Mouse (Mus musculus) liver, postnatal 0 days (tissue): ENCODE measurements around the gene Slc25a48. TPM values are rescaled to one million over a fixed set of nuclear protein-coding genes. Genes with fewer than 3 reads are reported as not detected.

Source experiments
- ATAC-seq: fragments of 200-750 bp; cut with Nextera tagmentation; 2 replicates; pipeline ENCODE4 v1.8.0; 2017; ENCODE audit warnings: mild to moderate bottlenecking, moderate library complexity
- DNase-seq: peaks from one replicate; pipeline ENCODE4 v3.0.0-alpha.2; 2016
- H3K27ac ChIP-seq: fragments of 300-500 bp; sonication (generic); 2 replicates; pipeline ENCODE4 v1.5.1; 2014; ENCODE audit warnings: antibody characterized with exemption, moderate library complexity, mild to moderate bottlenecking, low read depth
- H3K27me3 ChIP-seq: fragments of 300-500 bp; sonication (generic); 2 replicates; pipeline ENCODE4 v1.6.1; 2014; ENCODE audit warnings: low read length, control low read depth, mixed read lengths; ENCODE audit not compliant: insufficient read depth
- H3K36me3 ChIP-seq: fragments of 300-500 bp; sonication (generic); replicated peaks from 2 replicates; pipeline ENCODE4 v1.6.1; 2014; ENCODE audit warnings: mild to moderate bottlenecking, control low read depth, low read length, moderate library complexity, mixed read lengths; ENCODE audit not compliant: insufficient read depth
- H3K4me1 ChIP-seq: fragments of 300-500 bp; sonication (generic); 2 replicates; pipeline ENCODE4 v1.6.1; 2014; ENCODE audit warnings: antibody characterized with exemption, mild to moderate bottlenecking, control low read depth; ENCODE audit not compliant: insufficient read depth
- H3K4me2 ChIP-seq: fragments of 300-500 bp; sonication (generic); 2 replicates; pipeline ENCODE4 v1.6.1; 2014; ENCODE audit warnings: low read depth, mild to moderate bottlenecking, low read length, moderate library complexity, mixed read lengths
- H3K4me3 ChIP-seq: fragments of 300-500 bp; sonication (generic); 2 replicates; pipeline ENCODE4 v1.5.1; 2014; ENCODE audit warnings: low read depth, low read length
- H3K9ac ChIP-seq: fragments of 300-500 bp; sonication (generic); replicated peaks from 2 replicates; pipeline ENCODE4 v1.6.1; 2014; ENCODE audit warnings: mild to moderate bottlenecking, moderate library complexity
- H3K9me3 ChIP-seq: fragments of 300-500 bp; sonication (generic); 2 replicates; pipeline ENCODE4 v1.6.1; 2016; ENCODE audit warnings: mild to moderate bottlenecking, control low read depth, low read length, mixed read lengths
- CTCF ChIP-seq: sonication (generic); IDR thresholded peaks from 2 replicates; pipeline ENCODE4 v1.5.1; 2016; ENCODE audit warnings: antibody characterized with exemption, low read depth
- EP300 ChIP-seq: IDR thresholded peaks from 2 replicates; pipeline ENCODE4 v1.6.1; 2016; ENCODE audit warnings: antibody characterized with exemption, low read depth, mild to moderate bottlenecking
- whole genome bisulfite sequencing: fragments of 180-500 bp; shearing (Covaris S2); extraction: QIAGEN DNeasy Blood & Tissue Kit; methylation state at CpG from one replicate; pipeline ENCODE4 v1.1.7; 2014; ENCODE audit not compliant: insufficient replicate concordance; 5-methylcytosine and 5-hydroxymethylcytosine counted together
- polyA plus RNA-seq: library from polyadenylated mRNA; unstranded; fragments of >200 nt; fragmentation: Nextera tagmentation; extraction: Ambion mirVana; gene quantifications from 2 replicates; pipeline ENCODE4 v1.2.1, GENCODE M21; 2015

Slc25a48 gene
- polyA plus RNA-seq, 1 experiment from 2014 or later = 1.5 TPM

DNA sequence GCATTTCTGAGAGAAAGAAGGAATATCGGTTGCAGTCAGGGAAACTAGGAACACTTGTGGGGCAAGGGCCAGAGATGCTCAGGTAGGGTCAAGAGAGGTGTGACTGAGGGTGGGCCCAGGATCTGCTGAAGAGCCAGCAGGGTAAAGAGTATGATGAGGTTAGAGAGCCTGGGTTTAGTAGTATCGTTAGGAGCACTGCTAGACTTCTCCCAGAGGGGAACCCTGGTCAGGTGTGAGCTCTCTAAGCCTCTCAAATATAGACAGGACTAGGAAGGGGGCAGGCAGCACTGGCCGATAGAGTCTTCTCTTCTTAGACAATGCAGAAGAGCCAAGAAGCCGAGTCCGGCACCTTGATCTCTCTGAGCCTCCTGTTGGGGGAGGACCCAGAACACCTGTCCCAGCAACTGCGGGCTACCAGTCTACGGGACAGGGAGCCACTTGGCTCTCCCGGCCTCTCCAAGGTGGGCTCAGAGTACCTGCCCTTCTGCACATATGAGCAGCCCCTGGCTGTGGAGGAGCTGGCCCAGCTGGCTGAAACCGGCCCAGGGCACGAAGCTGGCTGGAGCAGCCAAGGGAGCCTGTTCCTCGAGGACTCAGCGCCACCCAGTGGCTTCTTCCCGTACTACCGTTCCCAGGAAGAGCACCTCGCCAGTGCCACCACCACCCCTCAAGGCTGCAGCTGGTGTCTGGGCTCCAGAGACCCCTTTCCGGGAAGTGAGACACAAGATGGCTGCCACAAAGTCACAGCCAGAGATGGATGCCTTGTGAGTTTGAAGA, 9.2 kb upstream of the Slc25a48 start:
- ATAC-seq (peak; percentile 64), DNase-seq (peak; percentile 80)
- TF ChIP-seq EP300 (no peak), CTCF (peak; percentile 80)
- Histone ChIP-seq H3K36me3 (no peaks in the 10 kb centered on the region), H3K27me3 (0 out of 2 replicates have a peak, but pooled peaks cover 8% of the 10 kb centered on the region), H3K4me3 (no peak overlapping the region), H3K4me2 (no peak overlapping the region), H3K9me3 (no peaks in the 10 kb centered on the region), H3K4me1 (no peaks in the 10 kb centered on the region), H3K9ac (no peak overlapping the region), H3K27ac (no peak overlapping the region)
- WGBS = 30% methylated on average over 15 of the region's 16 CpGs

DNA sequence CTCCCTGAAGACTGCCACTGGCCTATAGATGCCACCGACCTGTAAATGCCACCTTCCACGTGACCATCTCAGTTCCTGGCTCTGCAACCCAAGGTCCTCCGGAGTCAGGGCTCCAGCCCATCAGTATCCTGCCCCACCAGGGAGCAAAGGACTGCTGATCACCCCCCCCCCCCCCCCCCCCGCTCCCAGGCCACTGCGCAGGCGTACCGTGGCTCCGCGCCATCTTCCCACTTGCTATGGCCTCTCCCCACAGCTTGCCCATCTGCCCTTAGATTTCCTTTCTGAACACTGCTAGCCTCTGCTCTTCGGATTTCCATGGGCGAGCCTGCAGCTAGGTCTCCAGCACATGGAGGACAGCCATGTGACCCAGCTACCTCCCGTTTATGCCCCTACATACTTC, 5.7 kb upstream of the Slc25a48 start:
- Histone ChIP-seq H3K9ac (no peak overlapping the region), H3K4me3 (no peak overlapping the region), H3K4me1 (no peaks in the 10 kb centered on the region; the same call in 1 of the 2 replicates), H3K4me2 (no peak overlapping the region), H3K36me3 (no peaks in the 10 kb centered on the region), H3K27ac (no peak overlapping the region), H3K27me3 (0 out of 2 replicates have a peak, but pooled peaks cover 6% of the 10 kb centered on the region), H3K9me3 (no peaks in the 10 kb centered on the region)
- WGBS = 85% methylated on average over 12 of the region's 12 CpGs
- TF ChIP-seq EP300 (no peak), CTCF (no peak)
- DNase-seq (no peak), ATAC-seq (no peak)

DNA sequence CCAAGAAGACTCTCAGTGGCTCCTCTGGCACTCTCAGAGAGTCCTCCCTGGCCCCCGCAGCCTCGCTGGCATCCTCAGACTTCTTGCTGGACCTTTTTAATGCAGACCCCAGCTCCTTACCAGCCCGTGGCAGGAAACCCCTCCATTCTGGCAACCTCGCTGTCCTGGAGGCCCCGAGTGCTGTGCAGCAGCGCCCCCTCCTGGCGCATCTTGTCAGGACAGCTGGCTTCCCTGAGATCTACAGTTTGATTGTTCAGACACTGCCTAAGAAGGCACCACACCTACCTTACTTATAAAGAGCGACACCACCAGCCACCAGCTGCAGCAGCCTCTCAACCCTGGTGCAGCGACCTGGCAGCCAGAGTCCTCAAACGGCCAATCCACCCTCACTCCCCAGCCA, 4.7 kb upstream of the Slc25a48 start:
- ATAC-seq (no peak), DNase-seq (peak; percentile 74)
- Histone ChIP-seq H3K4me1 (no peaks in the 10 kb centered on the region; the same call in none of the 2 replicates), H3K9ac (no peak overlapping the region), H3K4me2 (no peak overlapping the region), H3K9me3 (no peaks in the 10 kb centered on the region), H3K4me3 (no peak overlapping the region), H3K36me3 (no peaks in the 10 kb centered on the region), H3K27me3 (peaks cover 11% of the 10 kb centered on the region; the same call in 1 of the 2 replicates), H3K27ac (no peak overlapping the region)
- 16% methylated on average over 10 of the region's 10 CpGs for WGBS
- TF ChIP-seq EP300 (no peak), CTCF (peak; percentile 73)

DNA sequence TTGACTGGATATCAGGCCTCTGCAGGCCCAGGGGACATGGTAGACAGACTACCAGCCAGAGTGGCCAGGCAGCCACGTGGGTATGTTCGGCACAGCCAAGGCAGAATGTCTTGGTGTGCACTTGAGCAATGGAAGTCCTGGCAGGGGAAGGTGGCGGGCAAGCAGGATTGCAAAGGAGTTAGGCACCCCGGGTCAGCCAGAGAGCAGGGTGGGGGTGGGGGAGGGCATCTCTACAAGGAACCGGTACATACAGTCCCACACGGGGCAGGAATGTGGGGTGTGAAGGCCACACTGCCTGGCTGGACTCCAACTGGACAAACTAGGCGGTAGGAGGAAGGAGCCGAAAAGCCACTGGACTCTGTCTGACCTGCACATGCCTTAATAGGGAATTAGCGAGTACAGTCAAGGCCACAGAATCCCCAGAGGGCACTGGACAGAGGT, 3.8 kb upstream of the Slc25a48 start:
- peak; percentile 9; the same call in 1 of the 2 replicates for ATAC-seq
- Histone ChIP-seq H3K4me3 (no peak overlapping the region), H3K27me3 (peaks cover 11% of the 10 kb centered on the region; the same call in 1 of the 2 replicates), H3K27ac (no peak overlapping the region), H3K9me3 (no peaks in the 10 kb centered on the region), H3K4me2 (no peak overlapping the region), H3K9ac (no peak overlapping the region), H3K4me1 (no peaks in the 10 kb centered on the region; the same call in none of the 2 replicates), H3K36me3 (no peaks in the 10 kb centered on the region)
- 61% methylated on average over 9 of the region's 9 CpGs for WGBS
- TF ChIP-seq EP300 = no peak
- no peak for TF ChIP-seq CTCF
- DNase-seq = peak; percentile 52

DNA sequence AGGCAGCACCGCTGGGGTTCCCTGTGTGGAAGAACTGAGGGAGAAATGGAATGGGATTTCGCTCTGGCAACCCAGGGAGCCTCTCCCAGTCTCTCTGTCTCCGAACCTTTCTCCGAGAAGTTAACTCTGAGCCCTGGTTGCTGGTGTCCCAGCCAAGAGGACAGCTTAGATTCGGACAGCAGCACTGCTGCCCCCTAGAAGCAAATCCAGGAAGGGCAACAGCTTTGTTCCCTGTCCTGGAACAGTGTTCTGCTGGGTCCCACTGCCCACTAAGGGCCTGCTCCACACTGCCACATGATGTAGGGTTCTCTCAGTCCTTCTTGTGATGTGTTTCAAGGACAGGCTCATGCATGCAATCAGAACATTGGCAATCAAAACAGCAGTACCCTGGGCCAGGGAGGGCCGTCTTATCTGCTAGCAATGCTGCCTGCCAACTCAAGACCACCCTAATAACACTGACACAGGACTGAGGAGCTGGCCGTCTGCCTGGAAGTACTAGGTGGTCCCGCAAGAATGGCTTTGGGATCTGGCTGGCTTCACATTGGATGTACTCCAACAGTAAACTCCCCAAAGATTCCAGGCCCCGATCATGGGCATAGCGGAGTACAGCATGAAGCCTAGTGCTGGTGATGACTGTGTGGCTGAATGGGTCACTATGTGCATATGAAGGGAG, 2.4 kb upstream of the Slc25a48 start:
- Histone ChIP-seq H3K9me3 (peaks cover under 1% of the 10 kb centered on the region; the same call in 1 of the 2 replicates), H3K4me1 (no peaks in the 10 kb centered on the region; the same call in none of the 2 replicates), H3K4me2 (no peak overlapping the region), H3K27me3 (peaks cover 11% of the 10 kb centered on the region; the same call in 1 of the 2 replicates), H3K27ac (no peak overlapping the region), H3K36me3 (no peaks in the 10 kb centered on the region), H3K4me3 (no peak overlapping the region), H3K9ac (no peak overlapping the region)
- DNase-seq = no peak
- TF ChIP-seq EP300 (no peak), CTCF (peak; percentile 26)
- ATAC-seq = no peak
- WGBS = 62% methylated on average over 10 of the region's 10 CpGs

DNA sequence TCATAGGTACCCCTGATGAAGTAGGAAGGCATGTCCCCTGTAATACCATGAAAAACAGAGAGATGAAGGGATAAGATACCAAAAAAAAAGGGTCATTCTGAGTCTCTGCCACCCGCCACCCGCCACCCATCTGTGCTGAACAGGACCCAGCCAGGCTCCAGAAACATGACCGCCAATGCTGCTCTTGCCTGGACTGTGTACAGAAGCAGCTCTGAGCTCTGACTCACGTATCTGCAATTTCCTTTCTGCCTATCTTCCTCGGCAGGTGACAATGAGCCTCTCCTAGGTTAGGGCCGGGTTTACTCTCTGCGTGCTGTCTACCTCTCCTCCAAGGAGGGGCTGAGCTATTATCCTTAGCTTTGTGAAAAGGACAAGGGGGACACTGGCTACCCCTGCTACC, 5.3 kb downstream of the Slc25a48 start:
- DNase-seq = no peak
- Histone ChIP-seq H3K27ac (no peak overlapping the region), H3K4me3 (no peak overlapping the region), H3K4me1 (no peaks in the 10 kb centered on the region), H3K9ac (no peak overlapping the region), H3K9me3 (peaks cover 3% of the 10 kb centered on the region; the same call in 1 of the 2 replicates), H3K36me3 (no peaks in the 10 kb centered on the region), H3K27me3 (peaks cover 3% of the 10 kb centered on the region; the same call in 1 of the 2 replicates), H3K4me2 (no peak overlapping the region)
- WGBS = 64% methylated on average over 7 of the region's 7 CpGs
- ATAC-seq = no peak
- TF ChIP-seq EP300 (no peak), CTCF (no peak)
